Mouse (Mus musculus) embryo, embryonic 10 days (tissue): ENCODE measurements at regions not wholly inside any gene's neighbourhood (a gene's known extent, or its start where the extent isn't known, plus 50 kb on each side); places are given as distances from the start of the nearest gene placed in this dataset.
"Not testable (repeated sequence)": the region's sequence is repeated elsewhere in the genome, so short reads cannot be mapped to it uniquely, and the experiment has no call there.

ENCODE experiments used
- DNase-seq: peaks from one replicate; pipeline ENCODE4 v3.0.0-alpha.2; 2015; ENCODE audit warnings: low spot score

DNA sequence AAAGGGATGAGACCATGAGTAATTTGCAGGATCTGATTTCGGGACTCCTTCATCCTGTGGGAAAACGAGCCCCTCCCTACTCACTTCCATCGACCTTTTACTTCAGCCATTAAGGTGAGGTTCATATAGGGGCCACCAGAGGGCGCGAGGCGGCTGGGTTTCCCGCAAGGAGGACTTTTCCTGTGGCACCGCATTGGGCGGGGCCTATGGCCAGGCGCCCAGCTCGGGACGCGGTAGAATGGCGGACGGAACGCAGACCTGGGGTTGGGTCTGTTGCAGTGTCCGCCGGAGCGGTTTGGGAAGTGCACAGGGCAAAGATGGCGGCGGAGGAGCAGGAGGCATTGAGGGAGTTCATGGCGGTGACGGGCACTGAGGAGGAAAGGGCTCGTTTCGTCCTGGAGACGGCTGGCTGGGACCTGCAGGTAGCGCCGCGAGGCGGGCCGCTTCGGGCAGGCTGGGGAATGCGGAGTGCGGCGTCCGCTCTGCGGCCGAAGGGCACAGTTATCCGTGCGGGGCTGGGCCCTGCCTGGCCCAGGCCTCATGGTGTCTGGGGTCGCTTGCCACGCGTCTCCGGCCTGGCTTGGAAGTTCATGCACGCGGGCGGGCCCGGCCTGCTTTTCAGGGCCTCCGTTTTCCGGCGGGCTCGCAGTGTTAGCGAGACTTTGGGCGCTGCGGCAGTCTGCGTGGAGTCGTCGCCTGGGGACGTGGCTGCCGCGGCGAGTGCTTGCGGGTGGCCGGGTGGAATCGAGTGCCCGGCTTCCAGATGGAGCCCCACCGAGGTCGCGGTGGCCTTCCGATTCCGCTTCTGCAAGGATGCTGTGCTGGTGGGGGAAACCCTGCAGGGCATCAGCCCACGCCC lies 219.1 kb downstream of the Gm31371 start:
- DNase-seq = peak; percentile 93

DNA sequence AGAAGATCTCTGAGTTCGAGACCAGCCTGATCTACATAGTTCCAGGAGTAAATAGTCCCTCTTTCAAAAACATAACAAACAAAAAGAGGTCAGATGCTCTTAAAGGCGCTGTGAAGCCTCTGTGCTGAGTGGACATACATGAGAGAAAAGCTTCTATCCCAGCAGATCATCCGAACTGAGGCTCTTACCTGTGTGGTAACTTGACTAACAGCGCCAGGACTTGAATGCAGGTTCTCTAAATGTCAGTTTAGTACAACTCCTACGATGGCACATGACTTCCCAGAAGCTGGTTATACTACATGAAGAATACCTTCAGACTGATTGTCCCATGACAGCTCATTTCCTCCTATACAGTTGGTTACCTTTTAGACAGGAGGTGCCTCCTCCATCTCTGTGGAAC lies 220.4 kb downstream of the Gm31371 start:
- DNase-seq = not testable (repeated sequence)

DNA sequence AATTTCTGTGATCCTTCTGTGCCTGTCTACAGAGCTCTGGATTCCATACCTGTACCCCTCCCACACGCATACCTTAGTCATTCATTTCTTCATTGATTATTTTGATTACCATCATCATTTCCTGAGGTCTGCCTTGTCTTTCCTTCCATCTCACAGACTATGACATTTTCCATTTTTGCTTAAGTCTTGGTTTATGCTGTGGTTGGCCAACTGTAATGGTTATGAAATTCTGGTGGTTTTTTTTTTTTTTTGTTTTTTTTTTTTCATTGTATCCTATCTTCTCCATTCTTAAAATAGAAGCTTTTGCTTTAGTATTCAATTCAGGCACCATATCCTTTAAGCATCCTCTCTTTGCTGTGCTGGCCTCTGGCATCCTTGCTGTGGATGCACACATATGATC lies 227.4 kb downstream of the Gm15319 start:
- not testable (repeated sequence) for DNase-seq

DNA sequence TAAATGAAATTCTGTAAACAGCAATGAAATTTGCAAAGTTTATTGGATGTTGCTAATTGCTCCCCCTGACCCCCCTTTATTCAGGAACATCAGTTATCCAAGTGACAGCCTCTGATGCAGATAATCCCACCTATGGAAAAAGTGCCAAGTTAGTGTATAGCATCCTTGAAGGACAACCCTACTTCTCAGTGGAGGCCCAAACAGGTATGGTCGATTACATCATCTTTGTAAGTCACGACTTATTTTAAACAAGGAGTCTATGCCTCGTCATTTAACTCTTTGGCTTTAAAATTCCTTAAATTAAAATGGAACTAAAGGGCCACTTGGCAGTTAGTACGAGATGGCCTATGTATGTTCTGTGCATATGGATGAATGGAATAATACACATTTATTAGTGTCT lies 217.6 kb downstream of the Gm15319 start:
- not testable (repeated sequence) for DNase-seq

DNA sequence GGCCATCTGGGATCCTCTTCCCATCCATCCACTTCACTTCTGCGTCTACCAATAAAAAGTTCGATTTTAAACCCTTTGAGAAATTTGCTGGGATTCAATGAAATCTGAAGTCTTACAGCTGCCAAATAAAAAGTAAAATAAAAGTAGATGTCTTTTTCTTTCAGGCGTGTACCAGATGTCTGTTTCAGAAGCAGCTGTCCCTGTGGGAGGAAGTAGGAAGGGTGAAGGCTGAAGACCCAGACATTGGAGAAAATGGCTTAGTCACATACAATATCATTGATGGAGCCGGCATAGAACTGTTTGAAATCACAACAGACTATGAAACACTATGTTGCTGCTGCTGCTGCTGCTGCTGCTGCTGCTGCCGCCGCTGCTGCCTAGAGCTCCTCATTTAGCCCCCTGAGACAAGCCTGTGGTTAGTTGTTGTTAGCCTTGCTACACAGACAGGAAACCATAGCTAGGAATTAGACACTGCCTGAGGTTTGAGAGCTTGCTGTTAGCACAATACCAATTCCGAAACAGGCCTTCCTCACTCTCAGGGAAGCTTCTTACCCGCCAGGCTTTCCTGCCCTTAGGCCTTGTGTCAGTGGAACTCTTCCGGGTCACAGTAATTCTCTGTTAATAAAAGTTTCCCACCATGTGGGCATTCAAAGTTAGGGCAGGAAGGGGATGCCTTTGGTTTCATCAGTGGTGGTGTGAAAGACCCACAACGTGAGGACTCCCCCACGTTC lies 211.5 kb downstream of the Gm15319 start:
- DNase-seq = not testable (repeated sequence)

DNA sequence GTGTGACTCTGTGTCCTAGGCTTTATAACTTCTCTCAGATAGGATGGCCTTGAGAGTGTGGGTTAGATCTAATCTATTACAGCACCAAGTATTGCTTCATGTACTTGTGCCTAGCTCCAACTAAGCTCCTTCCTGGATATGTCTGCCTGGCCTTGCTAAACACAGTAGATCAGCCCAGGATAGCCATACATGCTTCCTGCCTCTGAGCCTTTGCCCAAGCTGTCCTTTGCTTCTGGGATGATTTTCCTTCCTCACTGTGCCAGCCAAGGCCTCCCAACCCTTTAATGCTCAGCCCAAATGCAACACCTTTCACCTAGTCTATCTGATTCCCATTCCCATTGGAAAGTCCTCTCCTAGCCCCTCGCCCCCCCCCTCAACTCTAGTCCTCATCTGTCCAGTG lies 208.9 kb downstream of the Gm15319 start:
- DNase-seq = not testable (repeated sequence)
